Mouse (Mus musculus): Measurements from ENCODE around the gene Mfng.

Gene Mfng

GRCm38 (mm10) chr15:78787287-78787856 lies 14.1 kb upstream of the Mfng start:
- DNase-seq (ENCODE audit: low spot score): no peak

GRCm38 (mm10) chr15:78786411-78786818 lies 13.1 kb upstream of the Mfng start:
- no peak for DNase-seq (ENCODE audit: low spot score)

GRCm38 (mm10) chr15:78785961-78786360 lies 12.7 kb upstream of the Mfng start:
- DNase-seq (ENCODE audit: low spot score): no peak

- no peak for DNase-seq (ENCODE audit: low spot score)
Observed at GRCm38 (mm10) chr15:78785258-78785657, 12.0 kb upstream of the Mfng start.

- no peak for DNase-seq (ENCODE audit: low spot score)
Observed at GRCm38 (mm10) chr15:78784520-78784919, 11.2 kb upstream of the Mfng start.

GRCm38 (mm10) chr15:78782348-78783103 lies 9.3 kb upstream of the Mfng start:
- no peak for DNase-seq (ENCODE audit: low spot score)

- DNase-seq (ENCODE audit: low spot score): no peak
Observed at GRCm38 (mm10) chr15:78780908-78781307, 7.6 kb upstream of the Mfng start.

- no peak for DNase-seq (ENCODE audit: low spot score)
Observed at GRCm38 (mm10) chr15:78780359-78780758, 7.1 kb upstream of the Mfng start.

- DNase-seq (ENCODE audit: low spot score): no peak
Observed at GRCm38 (mm10) chr15:78779690-78780089, 6.4 kb upstream of the Mfng start.

- DNase-seq (ENCODE audit: low spot score): no peak
Observed at GRCm38 (mm10) chr15:78779253-78779652, 6.0 kb upstream of the Mfng start.

GRCm38 (mm10) chr15:78778077-78778870 lies 5.0 kb upstream of the Mfng start:
- DNase-seq (ENCODE audit: low spot score): peak; percentile 95

- DNase-seq (ENCODE audit: low spot score): no peak
Observed at GRCm38 (mm10) chr15:78772856-78773255, 419 bp downstream of the Mfng start.

GRCm38 (mm10) chr15:78772368-78772763 lies 909 bp downstream of the Mfng start:
- DNase-seq (ENCODE audit: low spot score): no peak

- no peak for DNase-seq (ENCODE audit: low spot score)
Observed at GRCm38 (mm10) chr15:78771531-78772367, 1.5 kb downstream of the Mfng start.

GRCm38 (mm10) chr15:78770983-78771355 lies 2.3 kb downstream of the Mfng start:
- DNase-seq (ENCODE audit: low spot score): peak; percentile 81

- no peak for DNase-seq (ENCODE audit: low spot score)
Observed at GRCm38 (mm10) chr15:78770234-78770982, 2.9 kb downstream of the Mfng start.

- no peak for DNase-seq (ENCODE audit: low spot score)
Observed at GRCm38 (mm10) chr15:78769064-78769463, 4.2 kb downstream of the Mfng start.

- DNase-seq (ENCODE audit: low spot score): no peak
Observed at GRCm38 (mm10) chr15:78763704-78764103, 9.6 kb downstream of the Mfng start.

- DNase-seq (ENCODE audit: low spot score): peak; percentile 63
Observed at GRCm38 (mm10) chr15:78763210-78763609, 10.1 kb downstream of the Mfng start.

- DNase-seq (ENCODE audit: low spot score): no peak
Observed at GRCm38 (mm10) chr15:78761112-78761511, 12.2 kb downstream of the Mfng start.

- no peak for DNase-seq (ENCODE audit: low spot score)
Observed at GRCm38 (mm10) chr15:78758132-78758531, 15.1 kb downstream of the Mfng start.
